Mouse (Mus musculus): ENCODE data around the gene Mmrn2. TPM values are rescaled to one million over a fixed set of nuclear protein-coding genes. Genes with fewer than 3 reads are reported as not detected.
"Not testable (repeated sequence)": the region's sequence is repeated elsewhere in the genome, so short reads cannot be mapped to it uniquely, and the experiment has no call there.

Mmrn2 gene
- polyA plus RNA-seq, 1 experiment from 2014 or later, result 7.4 TPM

- Histone ChIP-seq H3K27ac (no peak overlapping the region), H3K9ac (no peak overlapping the region), H3K4me3 (no peak overlapping the region), H3K4me2 (no peak overlapping the region), H3K9me3 (no peaks in the 10 kb centered on the region), H3K27me3 (no peaks in the 10 kb centered on the region), H3K4me1 (no peaks in the 10 kb centered on the region; the same call in 1 of the 2 replicates), H3K36me3 (peaks cover 72% of the 10 kb centered on the region)
- no peak for ATAC-seq (ENCODE audit: insufficient number of reproducible peaks, insufficient read depth, low FRiP score, low TSS enrichment, low read depth)
- WGBS, result 79% methylated on average over 7 of the region's 7 CpGs
Observed at GRCm38 (mm10) chr14:34412164-34412896, 37.1 kb downstream of the Mmrn2 start.

GRCm38 (mm10) chr14:34416946-34417345 lies 41.7 kb downstream of the Mmrn2 start:
- 98% methylated on average over 4 of the region's 4 CpGs for WGBS
- not testable (repeated sequence) for H3K27me3 ChIP-seq; H3K9me3 ChIP-seq; ATAC-seq (ENCODE audit: insufficient number of reproducible peaks, insufficient read depth, low FRiP score, low TSS enrichment, low read depth); H3K4me3 ChIP-seq; H3K27ac ChIP-seq; H3K4me1 ChIP-seq; H3K9ac ChIP-seq; H3K4me2 ChIP-seq
- peaks cover 80% of the 10 kb centered on the region for H3K36me3 ChIP-seq

DNA sequence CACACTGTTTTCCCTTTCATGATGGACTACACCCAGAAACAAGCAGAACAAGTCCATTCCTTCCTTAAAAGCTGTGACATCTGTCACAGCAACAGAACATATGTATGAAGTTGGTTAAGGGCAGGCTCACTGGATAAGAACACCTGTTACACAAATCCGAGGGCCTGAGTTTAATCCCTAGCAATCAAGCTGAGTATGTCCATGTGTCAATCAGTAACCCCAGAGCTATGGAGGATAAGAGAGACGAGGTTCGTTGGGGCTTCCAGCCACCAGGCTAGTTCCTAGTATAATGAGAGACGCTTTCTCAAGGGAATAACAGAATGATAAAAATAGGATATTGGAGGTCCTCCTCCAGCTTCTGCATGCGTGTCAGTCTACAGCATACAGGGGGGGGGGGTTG lies 42.2 kb downstream of the Mmrn2 start:
- peaks cover 80% of the 10 kb centered on the region for H3K36me3 ChIP-seq
- no peak overlapping the region for H3K9ac ChIP-seq
- no peak overlapping the region for H3K27ac ChIP-seq
- no peak for ATAC-seq (ENCODE audit: insufficient number of reproducible peaks, insufficient read depth, low FRiP score, low TSS enrichment, low read depth)
- H3K9me3 ChIP-seq, result no peaks in the 10 kb centered on the region
- WGBS, result 81% methylated on average over 5 of the region's 5 CpGs
- no peaks in the 10 kb centered on the region; the same call in 1 of the 2 replicates for H3K4me1 ChIP-seq
- no peak overlapping the region for H3K4me3 ChIP-seq
- H3K27me3 ChIP-seq, result no peaks in the 10 kb centered on the region
- no peak overlapping the region for H3K4me2 ChIP-seq

DNA sequence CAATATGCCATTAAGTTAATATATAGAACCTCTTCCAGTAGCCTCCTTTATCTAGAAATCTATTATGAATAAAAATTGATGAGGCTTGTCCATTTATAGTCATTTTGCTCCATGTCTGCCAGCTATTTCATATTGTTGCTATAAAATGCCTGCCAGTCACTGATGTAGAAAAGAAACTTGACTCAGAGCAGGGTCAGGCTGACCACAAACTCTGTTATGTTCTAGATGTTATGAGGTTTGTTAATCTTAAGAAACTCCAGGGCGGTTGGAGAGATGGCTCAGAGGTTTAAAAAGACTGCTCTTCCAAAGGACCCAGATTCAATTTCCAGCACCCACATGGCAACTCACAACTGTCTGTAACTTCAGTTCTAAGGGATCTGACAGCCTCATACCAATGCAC lies 45.8 kb downstream of the Mmrn2 start:
- Histone ChIP-seq H3K27me3 (no peaks in the 10 kb centered on the region), H3K4me1 (no peaks in the 10 kb centered on the region), H3K36me3 (peaks cover 81% of the 10 kb centered on the region), H3K4me3 (no peak overlapping the region), H3K4me2 (no peak overlapping the region), H3K27ac (no peak overlapping the region), H3K9me3 (no peaks in the 10 kb centered on the region), H3K9ac (no peak overlapping the region)
- 94% methylated on average over 1 of the region's 1 CpGs for WGBS
- no peak for ATAC-seq (ENCODE audit: insufficient number of reproducible peaks, insufficient read depth, low FRiP score, low TSS enrichment, low read depth)

DNA sequence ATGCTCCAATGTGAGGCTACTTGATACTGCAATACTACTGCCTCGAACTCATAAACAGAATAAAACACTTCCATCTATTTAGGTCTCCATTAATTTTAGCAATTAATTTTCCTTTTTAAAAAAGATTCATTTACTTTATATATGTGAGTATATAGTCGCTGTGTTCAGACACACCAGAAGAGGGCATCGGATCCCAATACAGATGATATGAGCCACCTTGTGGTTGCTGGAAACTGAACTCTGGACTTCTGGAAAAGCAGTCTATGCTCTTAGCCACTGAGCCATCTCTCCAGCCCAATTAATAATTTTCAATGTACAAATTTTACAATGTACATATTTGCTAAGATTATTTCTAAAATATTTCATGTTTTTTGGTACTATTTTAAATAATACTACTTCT lies 53.0 kb downstream of the Mmrn2 start:
- Histone ChIP-seq H3K27me3 (no peaks in the 10 kb centered on the region), H3K9ac (no peak overlapping the region), H3K4me1 (no peaks in the 10 kb centered on the region), H3K4me3 (no peak overlapping the region), H3K27ac (no peak overlapping the region), H3K9me3 (no peaks in the 10 kb centered on the region), H3K36me3 (peaks cover 69% of the 10 kb centered on the region), H3K4me2 (no peak overlapping the region)
- 94% methylated on average over 3 of the region's 3 CpGs for WGBS
- ATAC-seq (ENCODE audit: insufficient number of reproducible peaks, insufficient read depth, low FRiP score, low TSS enrichment, low read depth), result no peak

GRCm38 (mm10) chr14:34429069-34429468 lies 53.8 kb downstream of the Mmrn2 start:
- Histone ChIP-seq H3K9ac (no peak overlapping the region), H3K27me3 (no peaks in the 10 kb centered on the region), H3K9me3 (no peaks in the 10 kb centered on the region), H3K36me3 (peaks cover 64% of the 10 kb centered on the region), H3K27ac (no peak overlapping the region), H3K4me2 (no peak overlapping the region), H3K4me3 (no peak overlapping the region), H3K4me1 (no peaks in the 10 kb centered on the region)
- WGBS, result 91% methylated on average over 1 of the region's 1 CpGs
- no peak for ATAC-seq (ENCODE audit: insufficient number of reproducible peaks, insufficient read depth, low FRiP score, low TSS enrichment, low read depth)

- no peak overlapping the region for H3K27ac ChIP-seq
- peaks cover 9% of the 10 kb centered on the region; the same call in 1 of the 2 replicates for H3K4me1 ChIP-seq
- peaks cover 55% of the 10 kb centered on the region for H3K36me3 ChIP-seq
- H3K9me3 ChIP-seq, result no peaks in the 10 kb centered on the region
- no peak overlapping the region for H3K4me2 ChIP-seq
- H3K4me3 ChIP-seq, result no peak overlapping the region
- no peaks in the 10 kb centered on the region for H3K27me3 ChIP-seq
- no peak overlapping the region for H3K9ac ChIP-seq
- 91% methylated on average over 3 of the region's 3 CpGs for WGBS
- ATAC-seq (ENCODE audit: insufficient number of reproducible peaks, insufficient read depth, low FRiP score, low TSS enrichment, low read depth), result no peak
Observed at GRCm38 (mm10) chr14:34440526-34441066, 65.3 kb downstream of the Mmrn2 start.

GRCm38 (mm10) chr14:34442531-34442930 lies 67.3 kb downstream of the Mmrn2 start:
- H3K27me3 ChIP-seq, result no peaks in the 10 kb centered on the region
- H3K36me3 ChIP-seq, result peaks cover 55% of the 10 kb centered on the region
- no peak overlapping the region for H3K4me3 ChIP-seq
- no peak overlapping the region for H3K27ac ChIP-seq
- H3K9ac ChIP-seq, result no peak overlapping the region
- no peaks in the 10 kb centered on the region for H3K9me3 ChIP-seq
- peaks cover 9% of the 10 kb centered on the region; the same call in 1 of the 2 replicates for H3K4me1 ChIP-seq
- 64% methylated on average over 4 of the region's 4 CpGs for WGBS
- no peak overlapping the region for H3K4me2 ChIP-seq
- no peak for ATAC-seq (ENCODE audit: insufficient number of reproducible peaks, insufficient read depth, low FRiP score, low TSS enrichment, low read depth)

GRCm38 (mm10) chr14:34444368-34444767 lies 69.1 kb downstream of the Mmrn2 start:
- Histone ChIP-seq H3K27ac (no peak overlapping the region), H3K27me3 (no peaks in the 10 kb centered on the region), H3K9ac (no peak overlapping the region), H3K9me3 (no peaks in the 10 kb centered on the region), H3K4me3 (no peak overlapping the region), H3K4me2 (no peak overlapping the region), H3K36me3 (peaks cover 54% of the 10 kb centered on the region), H3K4me1 (peaks cover 6% of the 10 kb centered on the region; the same call in 1 of the 2 replicates)
- ATAC-seq (ENCODE audit: insufficient number of reproducible peaks, insufficient read depth, low FRiP score, low TSS enrichment, low read depth), result no peak
- 83% methylated on average over 5 of the region's 5 CpGs for WGBS

GRCm38 (mm10) chr14:34444924-34445323 lies 69.7 kb downstream of the Mmrn2 start:
- Histone ChIP-seq H3K4me1 (0 out of 2 replicates have a peak, but pooled peaks cover 9% of the 10 kb centered on the region), H3K27me3 (no peaks in the 10 kb centered on the region), H3K4me3 (no peak overlapping the region), H3K9me3 (no peaks in the 10 kb centered on the region), H3K9ac (no peak overlapping the region), H3K4me2 (no peak overlapping the region), H3K27ac (no peak overlapping the region), H3K36me3 (peaks cover 51% of the 10 kb centered on the region)
- ATAC-seq (ENCODE audit: insufficient number of reproducible peaks, insufficient read depth, low FRiP score, low TSS enrichment, low read depth), result no peak

DNA sequence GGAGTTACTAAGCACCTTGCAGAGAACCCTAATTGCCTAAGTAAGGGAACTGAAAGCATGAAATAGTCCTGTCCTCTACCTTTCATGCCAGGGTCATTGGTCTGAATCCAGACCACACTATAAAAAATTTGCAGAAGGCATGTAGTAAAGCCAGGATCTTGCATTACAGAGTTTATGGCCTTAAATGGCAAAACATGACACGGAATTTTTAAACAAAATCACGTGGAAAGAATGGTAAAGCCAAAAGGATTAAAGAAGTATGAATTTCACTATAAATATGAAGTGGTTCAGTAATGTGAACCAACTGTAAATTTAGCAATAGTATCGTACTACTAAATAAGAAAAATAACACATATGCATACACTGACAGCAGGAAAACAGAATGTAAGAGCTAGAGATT lies 70.1 kb downstream of the Mmrn2 start:
- no peak overlapping the region for H3K27ac ChIP-seq

GRCm38 (mm10) chr14:34446624-34447023 lies 71.4 kb downstream of the Mmrn2 start:
- Histone ChIP-seq H3K27me3 (no peaks in the 10 kb centered on the region), H3K4me1 (0 out of 2 replicates have a peak, but pooled peaks cover 9% of the 10 kb centered on the region), H3K36me3 (peaks cover 40% of the 10 kb centered on the region), H3K4me3 (no peak overlapping the region), H3K9me3 (no peaks in the 10 kb centered on the region), H3K27ac (no peak overlapping the region), H3K9ac (no peak overlapping the region), H3K4me2 (no peak overlapping the region)
- WGBS, result 95% methylated on average over 6 of the region's 6 CpGs
- ATAC-seq (ENCODE audit: insufficient number of reproducible peaks, insufficient read depth, low FRiP score, low TSS enrichment, low read depth), result no peak

More for the DNA sequence above, 70.1 kb downstream of the Mmrn2 start:
- 0 out of 2 replicates have a peak, but pooled peaks cover 9% of the 10 kb centered on the region for H3K4me1 ChIP-seq
- H3K4me2 ChIP-seq, result no peak overlapping the region
- no peak overlapping the region for H3K4me3 ChIP-seq
- peaks cover 49% of the 10 kb centered on the region for H3K36me3 ChIP-seq
- H3K9me3 ChIP-seq, result no peaks in the 10 kb centered on the region
- no peak overlapping the region for H3K9ac ChIP-seq
- H3K27me3 ChIP-seq, result no peaks in the 10 kb centered on the region
- no peak for ATAC-seq (ENCODE audit: insufficient number of reproducible peaks, insufficient read depth, low FRiP score, low TSS enrichment, low read depth)
- WGBS, result 53% methylated on average over 3 of the region's 3 CpGs
